Mouse (Mus musculus): ENCODE results near the gene D630003M21Rik. TPM values are rescaled to one million over a fixed set of nuclear protein-coding genes. Genes with fewer than 3 reads are reported as not detected.

Gene D630003M21Rik
- polyA plus RNA-seq, 2 experiments = 12.7 to 19.2 TPM

- H3K27ac ChIP-seq (replicated peaks; ENCODE audit: low read depth, low read length) = no peak overlapping the region
- no peak overlapping the region for H3K4me2 ChIP-seq (replicated peaks; ENCODE audit: low read depth, low read length, severe bottlenecking)
- no peaks in the 10 kb centered on the region for H3K9me3 ChIP-seq (ENCODE audit: control insufficient read depth, low read length)
- TF ChIP-seq POLR2A (IDR thresholded peaks at IDR 0.05; ENCODE audit: borderline replicate concordance, extremely low read depth, insufficient read depth, insufficient read length) = no peak
- H3K36me3 ChIP-seq (ENCODE audit: control insufficient read depth, insufficient read depth, low read length) = no peaks in the 10 kb centered on the region
- WGBS = 55% methylated on average over 3 of the region's 3 CpGs
- ATAC-seq (ENCODE audit: low FRiP score, low read depth) (no peak), DNase-seq (ENCODE audit: low spot score) (no peak)
- H3K4me1 ChIP-seq (ENCODE audit: control insufficient read depth, insufficient read depth, low read length) = peaks cover 14% of the 10 kb centered on the region
- no peak overlapping the region for H3K4me3 ChIP-seq (replicated peaks; ENCODE audit: low read length)
- H3K9ac ChIP-seq (ENCODE audit: low read depth, low read length, severe bottlenecking) = no peak overlapping the region
- no peaks in the 10 kb centered on the region for H3K27me3 ChIP-seq (ENCODE audit: control insufficient read depth, insufficient read depth, low read length)
These were observed 85.2 kb downstream of the D630003M21Rik start for GRCm38 (mm10) chr2:158143816-158144215.

DNA sequence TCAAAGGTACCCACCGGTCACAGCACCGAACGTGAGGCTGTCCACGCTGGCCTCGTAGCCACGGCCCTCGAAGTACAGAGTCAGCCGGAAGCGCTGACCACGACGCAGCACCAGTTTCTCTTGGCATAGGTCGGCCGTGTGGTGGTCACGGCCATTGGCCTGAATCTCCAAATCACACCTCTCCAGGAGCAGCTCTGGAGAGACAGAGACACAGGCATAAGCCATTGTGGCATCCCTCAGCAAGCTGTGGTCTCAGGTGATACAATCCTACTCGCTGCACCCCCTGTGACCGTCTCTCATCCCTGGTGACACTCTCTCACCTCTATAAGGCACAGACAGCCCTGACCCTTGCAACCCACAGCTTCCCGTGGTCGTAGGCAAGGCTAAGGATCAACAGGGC, 86.0 kb downstream of the D630003M21Rik start:
- Histone ChIP-seq H3K4me1 (ENCODE audit: control insufficient read depth, insufficient read depth, low read length) (peaks cover 14% of the 10 kb centered on the region), H3K9me3 (ENCODE audit: control insufficient read depth, low read length) (no peaks in the 10 kb centered on the region), H3K36me3 (ENCODE audit: control insufficient read depth, insufficient read depth, low read length) (no peaks in the 10 kb centered on the region), H3K27me3 (ENCODE audit: control insufficient read depth, insufficient read depth, low read length) (no peaks in the 10 kb centered on the region), H3K4me3 (replicated peaks; ENCODE audit: low read length) (no peak overlapping the region), H3K27ac (replicated peaks; ENCODE audit: low read depth, low read length) (no peak overlapping the region), H3K9ac (ENCODE audit: low read depth, low read length, severe bottlenecking) (no peak overlapping the region), H3K4me2 (replicated peaks; ENCODE audit: low read depth, low read length, severe bottlenecking) (no peak overlapping the region)
- WGBS = 73% methylated on average over 18 of the region's 18 CpGs
- TF ChIP-seq POLR2A (IDR thresholded peaks at IDR 0.05; ENCODE audit: borderline replicate concordance, extremely low read depth, insufficient read depth, insufficient read length) = no peak
- no peak for ATAC-seq (ENCODE audit: low FRiP score, low read depth)
- no peak for DNase-seq (ENCODE audit: low spot score)

DNA sequence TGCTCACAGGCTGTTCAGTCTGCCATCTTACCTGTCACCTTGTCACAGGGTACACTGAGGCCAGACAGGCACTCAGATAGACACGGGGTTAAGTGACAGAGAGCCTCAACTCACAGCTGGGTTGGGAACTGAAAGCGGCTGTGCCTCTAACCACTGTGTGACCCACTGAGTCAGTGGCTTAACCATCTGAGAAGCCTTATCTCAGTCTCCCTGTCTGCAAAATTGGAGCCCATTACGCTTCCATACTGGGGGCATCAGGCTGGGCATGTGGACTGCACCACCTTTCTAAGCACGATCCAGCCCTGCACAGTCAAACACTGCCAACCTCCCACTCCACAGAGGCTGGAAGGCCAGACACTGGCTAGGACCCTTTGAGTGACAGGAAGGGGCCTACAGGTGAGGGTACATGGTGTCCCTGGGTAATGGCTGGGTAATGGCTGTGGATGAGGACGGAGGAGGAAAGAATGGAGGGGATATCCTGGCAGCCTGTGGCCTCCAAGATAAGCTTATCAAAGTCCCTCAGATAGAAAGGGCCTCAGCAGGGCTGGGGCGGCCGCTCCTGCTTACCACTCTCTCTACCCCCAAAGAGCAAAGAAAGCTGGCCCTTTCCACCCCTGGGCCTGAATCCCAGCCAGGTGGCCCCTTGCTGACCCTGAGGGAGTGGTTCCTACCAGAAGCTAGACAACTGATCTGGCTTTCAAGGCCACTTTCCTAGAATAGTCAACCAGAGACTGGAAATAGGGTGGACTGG, 87.2 kb downstream of the D630003M21Rik start:
- Histone ChIP-seq H3K9me3 (ENCODE audit: control insufficient read depth, low read length) (no peaks in the 10 kb centered on the region), H3K4me2 (replicated peaks; ENCODE audit: low read depth, low read length, severe bottlenecking) (no peak overlapping the region), H3K4me3 (replicated peaks; ENCODE audit: low read length) (no peak overlapping the region), H3K4me1 (ENCODE audit: control insufficient read depth, insufficient read depth, low read length) (peaks cover 14% of the 10 kb centered on the region), H3K36me3 (ENCODE audit: control insufficient read depth, insufficient read depth, low read length) (no peaks in the 10 kb centered on the region), H3K9ac (ENCODE audit: low read depth, low read length, severe bottlenecking) (no peak overlapping the region), H3K27me3 (ENCODE audit: control insufficient read depth, insufficient read depth, low read length) (no peaks in the 10 kb centered on the region), H3K27ac (replicated peaks; ENCODE audit: low read depth, low read length) (no peak overlapping the region)
- no peak for TF ChIP-seq POLR2A (IDR thresholded peaks at IDR 0.05; ENCODE audit: borderline replicate concordance, extremely low read depth, insufficient read depth, insufficient read length)
- ATAC-seq (ENCODE audit: low FRiP score, low read depth) (no peak), DNase-seq (ENCODE audit: low spot score) (no peak)
- WGBS = 76% methylated on average over 7 of the region's 7 CpGs

- no peak overlapping the region for H3K4me2 ChIP-seq (replicated peaks; ENCODE audit: low read depth, low read length, severe bottlenecking)
- H3K4me3 ChIP-seq (replicated peaks; ENCODE audit: low read length) = no peak overlapping the region
- WGBS = 81% methylated on average over 7 of the region's 7 CpGs
- DNase-seq (ENCODE audit: low spot score) = no peak
- no peak for TF ChIP-seq POLR2A (IDR thresholded peaks at IDR 0.05; ENCODE audit: borderline replicate concordance, extremely low read depth, insufficient read depth, insufficient read length)
- H3K9me3 ChIP-seq (ENCODE audit: control insufficient read depth, low read length) = no peaks in the 10 kb centered on the region
- H3K4me1 ChIP-seq (ENCODE audit: control insufficient read depth, insufficient read depth, low read length) = peaks cover 14% of the 10 kb centered on the region
- no peak overlapping the region for H3K9ac ChIP-seq (ENCODE audit: low read depth, low read length, severe bottlenecking)
- H3K27me3 ChIP-seq (ENCODE audit: control insufficient read depth, insufficient read depth, low read length) = no peaks in the 10 kb centered on the region
- no peak overlapping the region for H3K27ac ChIP-seq (replicated peaks; ENCODE audit: low read depth, low read length)
- H3K36me3 ChIP-seq (ENCODE audit: control insufficient read depth, insufficient read depth, low read length) = no peaks in the 10 kb centered on the region
- no peak for ATAC-seq (ENCODE audit: low FRiP score, low read depth)
These were observed 87.8 kb downstream of the D630003M21Rik start for GRCm38 (mm10) chr2:158141271-158141670.

GRCm38 (mm10) chr2:158140664-158141063, 88.4 kb downstream of the D630003M21Rik start:
- no peaks in the 10 kb centered on the region for H3K9me3 ChIP-seq (ENCODE audit: control insufficient read depth, low read length)
- H3K36me3 ChIP-seq (ENCODE audit: control insufficient read depth, insufficient read depth, low read length) = no peaks in the 10 kb centered on the region
- TF ChIP-seq POLR2A (IDR thresholded peaks at IDR 0.05; ENCODE audit: borderline replicate concordance, extremely low read depth, insufficient read depth, insufficient read length) = no peak
- DNase-seq (ENCODE audit: low spot score) (no peak), ATAC-seq (ENCODE audit: low FRiP score, low read depth) (no peak)
- H3K4me3 ChIP-seq (replicated peaks; ENCODE audit: low read length) = no peak overlapping the region
- H3K4me1 ChIP-seq (ENCODE audit: control insufficient read depth, insufficient read depth, low read length) = peaks cover 18% of the 10 kb centered on the region
- H3K27me3 ChIP-seq (ENCODE audit: control insufficient read depth, insufficient read depth, low read length) = no peaks in the 10 kb centered on the region
- H3K4me2 ChIP-seq (replicated peaks; ENCODE audit: low read depth, low read length, severe bottlenecking) = no peak overlapping the region
- 77% methylated on average over 5 of the region's 5 CpGs for WGBS
- no peak overlapping the region for H3K27ac ChIP-seq (replicated peaks; ENCODE audit: low read depth, low read length)
- H3K9ac ChIP-seq (ENCODE audit: low read depth, low read length, severe bottlenecking) = no peak overlapping the region

Measured in limb, embryonic 14.5 days (tissue).